Mouse (Mus musculus): ENCODE measurements at regions not wholly inside any gene's neighbourhood (a gene's known extent, or its start where the extent isn't known, plus 50 kb on each side); places are given as distances from the start of the nearest gene placed in this dataset.

DNA sequence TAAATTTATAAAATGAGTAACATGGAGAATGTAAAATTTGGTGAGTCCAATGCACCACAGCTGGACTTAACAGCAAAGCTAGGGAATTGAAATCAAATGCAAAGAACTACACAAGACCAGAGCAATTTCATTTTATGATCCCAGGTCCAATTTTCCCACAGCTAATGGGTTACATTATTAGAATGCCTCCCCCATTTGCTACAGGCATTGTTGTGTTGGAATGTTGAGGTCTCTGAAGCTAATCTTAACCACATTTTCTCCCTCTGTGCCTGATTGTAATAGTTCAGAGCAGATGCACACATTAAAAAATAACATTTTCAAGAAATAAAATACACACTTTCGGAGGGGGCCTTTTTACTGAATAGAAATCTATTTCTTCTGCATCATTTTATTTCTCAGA lies 254.3 kb downstream of the Rfpl4b start:
- Histone ChIP-seq H3K27ac (no peak overlapping the region), H3K4me3 (no peak overlapping the region)
- no peak for TF ChIP-seq CTCF (conservative IDR thresholded peaks at IDR 0.05)
- no peak for DNase-seq (ENCODE audit: low spot score in 2 of 2)

DNA sequence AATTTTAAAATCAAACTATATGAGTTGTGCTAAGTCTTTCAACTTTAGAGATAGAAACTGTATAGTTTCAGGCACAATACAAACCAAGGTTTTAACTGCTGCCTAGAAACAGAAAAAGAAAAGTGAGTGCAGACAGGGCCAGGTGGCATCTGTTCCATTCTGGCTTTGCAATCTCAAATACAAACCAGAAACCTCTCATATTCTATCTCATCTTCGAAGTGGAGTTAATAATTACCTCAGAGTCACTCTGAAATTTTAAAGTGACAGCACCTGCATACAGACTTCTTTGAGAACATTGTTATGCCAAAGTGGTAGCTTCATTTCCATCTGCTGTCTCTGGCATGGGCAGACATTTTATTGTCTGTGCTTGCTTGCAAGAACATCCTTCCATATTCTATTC lies 255.2 kb downstream of the Rfpl4b start:
- H3K4me3 ChIP-seq = no peak overlapping the region
- no peak overlapping the region for H3K27ac ChIP-seq
- no peak for DNase-seq (ENCODE audit: low spot score in 2 of 2)
- no peak for TF ChIP-seq CTCF (conservative IDR thresholded peaks at IDR 0.05)

DNA sequence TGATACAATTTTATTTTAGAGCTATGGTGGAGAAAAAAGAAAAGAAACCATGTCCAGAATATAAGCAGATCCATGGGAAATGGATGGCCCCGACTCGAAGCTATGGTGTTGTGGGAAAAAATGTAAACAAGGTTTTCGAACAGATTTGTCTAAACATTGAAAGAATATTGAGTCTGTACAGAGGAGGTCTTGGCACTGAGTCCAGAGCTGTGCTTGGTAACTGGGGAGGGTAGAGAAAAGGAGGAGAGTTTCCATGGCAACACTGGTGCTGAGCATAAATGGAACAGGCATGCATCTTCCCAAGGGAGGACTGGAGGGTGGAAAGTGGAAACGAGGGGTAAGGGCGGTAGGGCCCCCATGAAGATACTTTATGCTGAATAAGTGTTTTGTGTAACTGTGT lies 266.5 kb downstream of the Rfpl4b start:
- no peak for TF ChIP-seq CTCF (conservative IDR thresholded peaks at IDR 0.05)
- peak overlapping the region; percentile 20; the same call in 1 of the 2 replicates for H3K4me3 ChIP-seq
- DNase-seq (ENCODE audit: low spot score in 2 of 2) = peak; percentile 59 to 78
- peak overlapping the region; percentile 77 for H3K27ac ChIP-seq

DNA sequence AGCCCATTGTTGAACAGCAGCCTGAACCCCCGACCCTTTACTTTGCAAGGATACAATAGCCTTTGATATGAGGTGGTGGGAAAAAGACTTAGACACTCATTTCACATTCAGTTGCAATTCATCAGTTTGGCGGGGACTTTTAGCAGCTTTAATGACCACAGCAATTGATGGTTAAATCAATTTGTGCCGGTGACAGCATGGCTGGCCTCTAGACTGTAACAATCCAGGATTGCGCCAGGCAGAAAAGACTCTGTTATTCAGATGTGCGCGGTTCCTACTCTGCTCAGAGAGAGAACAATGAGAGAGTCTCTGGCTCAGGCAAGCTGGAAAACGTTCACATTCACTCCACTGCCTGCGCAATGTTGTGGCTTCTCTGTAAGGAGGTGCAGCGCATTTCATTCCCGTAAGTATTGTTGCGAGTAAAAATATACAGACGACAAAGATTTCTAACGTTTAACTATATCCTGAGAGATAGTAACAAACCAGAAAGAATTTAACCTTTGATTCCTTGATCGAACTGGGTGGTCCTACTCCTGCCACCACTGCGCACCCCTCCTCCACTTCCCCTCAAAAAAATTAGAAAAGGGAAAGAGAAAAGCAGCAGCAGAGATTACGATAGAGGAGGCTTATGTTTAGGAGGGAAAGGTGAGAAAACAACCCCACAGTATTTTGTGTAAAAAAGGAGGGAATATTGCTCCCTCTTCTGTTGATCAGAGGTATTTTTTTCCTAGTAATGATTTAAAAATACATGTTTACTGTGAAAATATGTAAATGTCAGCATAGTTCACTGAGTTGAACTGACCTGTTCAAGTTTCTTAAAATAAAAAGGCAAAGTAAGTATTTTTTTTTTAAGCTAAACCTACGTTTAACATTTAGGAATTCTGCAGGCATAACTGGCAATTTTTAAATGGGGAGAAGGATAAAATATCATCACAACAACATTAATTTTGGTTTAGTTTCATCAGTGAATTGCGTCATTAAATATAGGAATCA lies 267.6 kb downstream of the Rfpl4b start:
- H3K27ac ChIP-seq = peak overlapping the region; percentile 77

DNA sequence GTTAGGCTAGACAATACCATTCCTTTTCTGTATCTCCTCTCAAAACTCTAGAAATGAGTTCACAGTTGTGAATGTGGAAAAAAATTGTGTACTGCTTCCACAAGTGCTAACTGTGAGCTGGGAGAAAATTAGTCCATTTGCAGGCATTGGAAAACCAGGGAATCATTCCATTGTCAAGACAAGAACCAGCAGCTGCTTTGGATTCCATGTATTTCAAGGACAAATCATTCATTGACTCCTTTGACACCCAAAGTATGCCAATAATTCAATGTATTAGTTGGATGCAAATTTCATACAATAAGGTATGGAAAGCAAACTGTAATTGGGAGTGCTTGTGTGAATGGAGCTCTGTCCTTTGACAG lies 268.3 kb downstream of the Rfpl4b start:
- TF ChIP-seq CTCF (conservative IDR thresholded peaks at IDR 0.05) = no peak
- no peak for DNase-seq (ENCODE audit: low spot score in 2 of 2)
- peak overlapping the region; percentile 77 for H3K27ac ChIP-seq
- H3K4me3 ChIP-seq = no peak overlapping the region

More for the DNA sequence above, 267.6 kb downstream of the Rfpl4b start:
- peak; percentile 90 for TF ChIP-seq CTCF (conservative IDR thresholded peaks at IDR 0.05)
- peak in 1 of 2 experiments; percentile 22 for DNase-seq (ENCODE audit: low spot score in 2 of 2)
- peak overlapping the region; percentile 40 for H3K4me3 ChIP-seq

DNA sequence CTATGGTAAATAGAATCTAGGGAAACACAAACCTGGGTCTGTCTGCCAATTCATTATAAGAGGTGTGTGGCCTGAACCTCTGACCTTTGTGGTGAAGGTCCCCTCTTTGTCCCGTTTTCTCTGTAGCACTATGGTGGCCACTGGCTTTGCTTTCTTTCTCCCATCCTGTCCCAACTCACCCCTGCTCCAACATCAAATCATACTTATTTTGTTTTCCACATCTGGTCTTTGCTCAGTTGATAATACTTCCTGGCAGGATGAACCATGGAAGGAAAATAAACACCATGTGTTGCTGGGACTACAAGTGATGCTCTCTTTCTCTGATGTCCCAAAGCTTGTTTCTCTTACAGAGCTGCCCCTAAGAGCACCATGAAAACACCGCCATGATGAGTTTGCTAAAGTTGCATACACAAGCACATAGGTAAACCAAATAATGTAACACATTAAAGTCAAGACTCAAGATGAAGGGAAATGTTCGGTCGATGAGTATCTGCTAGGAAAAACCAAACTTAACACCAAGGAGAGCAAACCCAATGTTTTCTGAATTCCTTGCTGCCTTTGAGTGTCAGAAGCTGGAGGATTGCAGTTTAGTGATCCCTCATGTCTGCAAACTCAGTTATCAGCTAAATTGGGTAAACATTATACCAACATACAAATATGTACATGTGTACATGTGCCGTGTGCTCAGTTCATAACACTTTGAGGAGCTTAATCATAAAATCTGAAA lies 269.1 kb downstream of the Rfpl4b start:
- Histone ChIP-seq H3K4me3 (no peak overlapping the region), H3K27ac (no peak overlapping the region)
- TF ChIP-seq CTCF (conservative IDR thresholded peaks at IDR 0.05) = no peak
- DNase-seq (ENCODE audit: low spot score in 2 of 2) = no peak

DNA sequence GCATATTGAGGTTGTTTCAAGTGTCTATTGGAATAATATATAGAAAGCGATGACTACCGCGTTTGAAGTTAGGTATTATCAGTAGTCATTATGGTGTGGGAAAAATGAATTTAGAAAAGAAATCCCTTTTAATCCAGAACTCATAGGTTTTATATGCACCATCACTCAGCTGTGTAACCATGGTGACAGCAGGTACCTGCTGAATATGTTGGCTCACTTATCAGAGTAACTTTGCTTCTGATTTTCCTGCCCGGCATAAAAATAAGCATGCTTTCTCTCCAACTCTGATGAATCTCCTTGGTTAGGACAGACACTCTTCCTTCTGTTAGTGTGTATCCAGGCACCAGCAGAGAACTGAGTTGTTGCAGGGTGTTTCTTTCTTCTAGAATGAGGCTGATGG lies 281.5 kb downstream of the Rfpl4b start:
- H3K27ac ChIP-seq = no peak overlapping the region
- H3K4me3 ChIP-seq = no peak overlapping the region
- DNase-seq (ENCODE audit: low spot score in 2 of 2) = no peak
- no peak for TF ChIP-seq CTCF (conservative IDR thresholded peaks at IDR 0.05)

DNA sequence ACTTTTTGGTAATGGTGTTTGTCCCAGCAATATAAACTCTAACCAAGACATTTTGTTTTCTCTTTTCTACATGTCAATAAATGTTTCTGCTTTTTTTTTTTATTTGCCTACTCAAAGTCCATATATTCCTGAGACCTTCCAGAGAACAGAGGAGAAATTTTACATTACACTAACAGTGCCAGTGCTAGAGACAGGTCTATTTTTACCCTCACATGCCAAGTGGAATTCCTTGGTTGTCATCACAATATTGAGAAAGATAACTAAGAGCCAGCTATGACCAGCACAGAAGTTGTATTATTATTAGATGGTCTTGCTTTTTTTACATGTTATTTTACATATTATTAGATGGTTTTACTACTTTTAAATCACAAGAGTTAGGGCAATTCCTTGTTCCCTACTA lies 282.8 kb downstream of the Rfpl4b start:
- DNase-seq (ENCODE audit: low spot score in 2 of 2) = no peak
- no peak for TF ChIP-seq CTCF (conservative IDR thresholded peaks at IDR 0.05)
- H3K27ac ChIP-seq = no peak overlapping the region

DNA sequence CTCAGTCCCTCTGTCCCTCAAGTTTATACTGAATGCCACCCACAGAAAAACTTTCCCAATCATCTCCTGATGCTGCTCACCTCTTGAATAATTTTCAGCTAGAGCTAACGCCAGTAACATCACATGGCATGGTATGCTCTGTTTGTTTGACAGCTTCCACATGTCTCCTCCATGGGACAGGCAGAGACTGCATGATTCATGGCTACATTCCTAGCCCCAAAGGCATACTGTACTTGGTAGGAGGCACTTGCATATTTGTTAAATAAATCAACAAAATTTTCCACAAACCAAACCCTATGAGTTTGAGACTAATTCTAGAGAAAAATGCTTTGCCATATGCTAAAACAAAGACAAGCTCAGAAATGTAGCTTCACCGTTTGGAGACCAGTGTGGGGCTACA lies 304.9 kb downstream of the Rfpl4b start:
- no peak for TF ChIP-seq CTCF (conservative IDR thresholded peaks at IDR 0.05)
- H3K4me3 ChIP-seq = no peak overlapping the region
- no peak for DNase-seq (ENCODE audit: low spot score in 2 of 2)
- no peak overlapping the region for H3K27ac ChIP-seq

More for the DNA sequence above, 282.8 kb downstream of the Rfpl4b start:
- H3K4me3 ChIP-seq = no peak overlapping the region

All from layer of hippocampus, adult 2 months (tissue).